Mouse (Mus musculus): ENCODE results near the gene Ankfy1. TPM values are rescaled to one million over a fixed set of nuclear protein-coding genes. Genes with fewer than 3 reads are reported as not detected.
A peak's percentile ranks its signal among the peaks of the same experiment; 100 is the strongest.
"Not testable (repeated sequence)": the region's sequence is repeated elsewhere in the genome, so short reads cannot be mapped to it uniquely, and the experiment has no call there.

The Ankfy1 gene
- total RNA-seq, 2 experiments from 2014 or later, result 8.0 to 9.0 TPM

DNA sequence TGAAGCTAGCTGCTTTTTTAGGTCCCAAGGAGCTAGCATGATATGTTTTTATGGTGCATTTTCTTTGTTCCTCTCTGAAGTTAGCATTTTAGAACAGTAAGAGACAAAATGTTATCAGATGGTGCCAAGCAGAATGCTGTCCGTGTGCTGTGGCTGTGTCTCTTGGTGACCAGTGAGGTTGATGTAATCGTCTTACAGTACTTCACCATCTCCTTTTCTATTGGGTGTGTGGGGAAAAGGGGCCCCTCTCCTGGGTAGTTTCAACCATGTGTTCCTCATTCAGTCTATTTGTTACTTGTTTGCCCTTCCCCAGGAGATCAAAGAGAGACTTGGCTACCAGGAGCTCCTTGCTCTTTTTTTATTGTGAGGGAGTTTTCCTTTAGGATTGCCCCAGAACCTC, 33.4 kb downstream of the Ankfy1 start:
- DNase-seq, result no peak

DNA sequence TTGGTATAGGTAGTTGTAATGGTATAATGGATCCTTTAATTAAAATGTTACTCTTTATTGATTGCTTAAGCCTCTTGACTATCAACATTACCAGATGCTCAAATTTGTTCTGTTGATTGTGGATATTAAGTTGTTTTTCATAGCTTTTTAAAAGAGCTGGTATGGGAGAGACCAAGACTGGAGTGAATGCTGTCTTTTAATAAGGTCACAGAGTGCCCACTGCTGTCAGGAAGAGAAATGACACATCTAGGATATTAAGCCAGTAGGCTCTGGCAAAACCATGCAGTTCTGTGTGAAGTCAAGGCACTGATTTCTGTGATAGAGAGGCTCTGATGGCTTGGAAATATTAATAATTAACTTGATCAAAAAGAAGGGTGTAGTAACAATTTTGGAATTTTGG, 34.1 kb downstream of the Ankfy1 start:
- DNase-seq, result no peak

DNA sequence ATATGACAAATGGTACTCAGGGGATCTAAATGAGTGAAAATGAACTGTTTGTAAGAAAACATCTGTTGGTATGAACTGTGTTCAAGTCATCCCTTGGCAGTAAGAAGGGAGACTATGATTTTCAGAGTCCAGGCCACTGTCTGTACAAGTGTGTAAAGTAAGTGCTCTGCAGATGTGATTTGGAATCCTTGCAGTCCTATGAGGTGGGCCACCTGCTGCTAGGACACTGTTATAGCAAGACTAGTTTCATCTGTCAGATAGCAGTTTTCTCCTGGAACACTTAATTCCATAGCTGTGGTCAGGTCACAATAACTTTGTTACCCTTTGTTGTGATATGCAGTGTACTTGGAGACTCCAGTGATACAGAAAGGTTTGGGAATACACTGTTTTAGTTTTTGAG, 36.2 kb downstream of the Ankfy1 start:
- DNase-seq, result no peak

DNA sequence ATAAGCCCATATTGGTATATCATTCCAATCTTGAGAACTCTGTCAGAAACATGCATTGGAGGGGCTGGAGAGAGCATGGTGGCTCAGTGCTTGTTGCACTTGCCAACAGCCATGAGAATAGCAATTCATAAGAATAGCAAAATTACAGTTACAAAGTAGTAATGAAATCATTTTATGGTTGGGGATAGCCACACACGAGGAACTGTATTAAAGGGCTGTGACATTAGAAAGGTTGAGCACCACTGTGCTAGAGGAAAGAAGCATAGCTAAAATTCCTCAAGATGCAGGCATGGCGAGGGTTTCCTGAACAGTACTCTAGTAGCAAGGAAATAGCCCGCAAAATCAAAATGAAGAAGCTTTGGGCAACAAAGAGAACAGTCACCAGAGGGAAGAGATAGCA, 43.9 kb downstream of the Ankfy1 start:
- DNase-seq, result no peak

DNA sequence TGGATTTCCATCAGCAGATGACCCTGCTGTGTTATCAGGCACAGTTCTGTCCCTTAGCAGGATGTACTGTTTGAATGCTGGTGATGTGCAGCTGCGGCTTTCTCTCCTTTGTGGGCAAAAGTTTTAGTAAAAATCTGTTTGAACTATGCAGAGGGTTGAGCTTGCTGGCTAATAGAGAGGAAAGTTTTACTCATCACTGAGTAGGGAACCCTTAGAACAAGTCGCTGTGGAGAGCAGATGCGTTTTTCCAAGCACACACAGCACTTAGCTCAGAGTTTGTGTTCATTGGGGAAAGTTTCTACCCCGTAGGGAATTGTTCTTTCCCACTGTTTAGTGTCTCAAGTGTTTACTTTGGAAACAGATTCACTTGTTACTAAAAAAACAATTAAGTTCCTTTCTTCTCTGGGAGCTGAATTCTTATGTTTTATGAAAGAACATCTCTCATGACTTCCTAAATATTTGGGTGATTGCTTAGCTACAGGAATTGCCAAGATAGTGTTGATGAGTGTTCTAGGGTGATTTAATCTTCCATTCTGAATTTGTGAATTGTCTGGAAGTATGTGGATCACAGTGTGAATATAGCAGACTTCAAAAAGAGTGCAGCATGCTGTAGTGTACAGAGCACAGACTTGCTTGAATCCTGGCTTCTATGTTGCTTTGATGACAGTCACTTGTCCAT, 45.2 kb downstream of the Ankfy1 start:
- DNase-seq, result no peak

DNA sequence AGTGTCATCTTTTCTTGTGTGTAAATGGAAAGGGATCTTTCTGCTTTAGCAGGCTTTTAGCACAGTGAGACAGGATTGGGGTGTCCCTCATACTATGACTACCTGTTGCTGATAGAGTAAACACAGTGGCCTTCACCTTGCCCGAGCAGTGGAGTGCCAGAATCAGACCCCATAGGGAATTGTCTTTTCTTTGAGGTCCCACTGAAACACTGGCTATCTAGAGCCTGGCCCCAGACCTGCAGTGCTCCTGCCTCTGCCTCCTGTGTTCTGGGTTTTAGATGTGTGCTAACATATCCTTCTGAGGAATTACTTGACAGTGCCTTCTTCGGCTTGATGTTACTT, 45.7 kb downstream of the Ankfy1 start:
- no peak for DNase-seq

DNA sequence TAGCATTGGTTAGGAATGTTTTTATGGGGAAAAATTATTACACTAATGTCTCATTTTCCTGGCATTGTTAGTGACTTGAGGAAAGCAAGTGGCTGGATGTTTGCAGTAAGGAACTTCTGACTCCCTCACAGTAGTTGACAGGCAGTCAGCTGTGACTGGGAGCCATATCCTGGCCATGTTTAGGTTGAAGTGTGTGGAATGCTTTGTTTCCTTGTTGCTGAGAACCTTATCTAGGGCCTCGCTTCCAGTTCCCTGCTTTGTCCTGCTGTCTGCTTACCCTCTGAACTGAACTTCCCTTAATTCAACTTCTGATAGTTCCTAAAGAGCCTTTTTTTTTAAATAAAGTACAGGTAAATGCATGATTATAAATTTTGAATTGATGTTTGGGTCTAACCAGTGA, 46.5 kb downstream of the Ankfy1 start:
- no peak for DNase-seq

DNA sequence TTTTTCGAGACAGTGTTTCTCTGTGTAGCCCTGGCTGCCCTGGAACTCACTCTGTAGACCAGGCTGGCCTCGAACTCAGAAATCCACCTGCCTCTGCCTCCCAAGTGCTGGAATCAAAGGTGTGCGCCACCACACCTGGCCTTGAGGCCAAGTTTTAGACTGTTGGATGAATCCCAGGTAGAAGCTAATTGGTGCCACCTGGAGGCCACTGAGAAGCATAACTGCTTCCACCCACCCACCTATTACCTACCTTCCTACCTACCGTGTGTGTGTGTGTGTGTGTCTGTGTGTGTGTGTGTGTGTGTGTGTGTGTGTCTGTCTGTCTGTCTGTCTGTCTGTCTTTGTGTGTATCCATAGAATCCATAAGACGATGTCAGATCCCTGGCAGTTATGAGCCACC, 47.7 kb downstream of the Ankfy1 start:
- DNase-seq, result not testable (repeated sequence)

DNA sequence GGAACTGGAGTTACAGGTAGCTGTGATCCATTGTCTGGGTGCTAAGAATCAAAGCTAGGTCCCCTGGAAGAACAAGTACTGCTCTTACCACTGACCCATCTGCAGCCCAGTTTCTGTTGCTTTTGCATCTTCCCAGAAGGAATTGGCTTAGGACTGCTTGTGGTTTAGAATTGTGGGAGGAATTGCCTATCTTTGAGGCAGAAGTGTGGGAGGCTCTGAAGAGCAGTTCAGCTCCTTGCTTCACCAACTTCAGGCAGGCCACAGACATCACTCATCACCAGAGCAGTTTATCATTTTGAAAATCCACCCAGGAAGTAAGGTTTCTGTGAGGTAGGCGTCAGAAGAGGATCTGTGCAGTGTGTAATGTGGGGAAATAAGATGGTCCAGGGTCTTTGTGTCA, 49.2 kb downstream of the Ankfy1 start:
- no peak for DNase-seq

DNA sequence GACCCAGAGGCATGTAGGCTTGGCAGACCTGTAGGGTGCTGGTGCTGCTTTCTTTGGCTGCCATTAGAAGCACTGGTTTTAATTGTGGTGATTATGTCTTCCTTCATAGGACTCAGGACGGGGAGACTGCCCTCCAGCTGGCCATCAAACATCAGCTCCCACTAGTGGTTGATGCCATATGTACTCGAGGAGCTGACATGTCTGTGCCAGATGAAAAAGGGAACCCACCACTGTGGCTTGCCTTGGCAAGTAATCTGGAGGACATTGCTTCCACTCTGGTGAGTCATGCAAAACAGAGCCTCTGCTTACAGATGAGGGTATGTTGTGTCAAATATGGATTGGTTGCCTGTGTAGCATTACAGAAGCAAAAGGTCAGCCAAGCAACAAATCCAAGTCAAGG, 62.1 kb downstream of the Ankfy1 start:
- DNase-seq, result peak; percentile 14

DNA sequence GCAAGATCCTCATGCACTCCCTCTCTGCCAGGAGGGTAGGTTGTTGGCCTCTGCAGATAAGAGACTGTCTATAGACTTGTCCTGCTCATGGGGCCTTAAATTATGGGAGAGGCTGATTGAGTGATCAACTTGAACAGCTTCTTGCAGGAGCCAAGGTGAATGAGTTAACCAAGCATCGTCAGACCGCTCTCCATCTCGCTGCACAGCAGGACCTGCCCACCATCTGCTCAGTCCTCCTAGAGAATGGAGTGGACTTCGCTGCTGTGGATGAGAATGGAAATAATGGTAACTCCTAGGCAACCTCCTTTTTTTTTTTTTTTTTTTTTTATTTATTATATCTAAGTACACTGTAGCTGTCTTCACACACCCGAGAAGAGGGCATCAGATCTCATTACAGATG, 68.5 kb downstream of the Ankfy1 start:
- DNase-seq, result no peak

DNA sequence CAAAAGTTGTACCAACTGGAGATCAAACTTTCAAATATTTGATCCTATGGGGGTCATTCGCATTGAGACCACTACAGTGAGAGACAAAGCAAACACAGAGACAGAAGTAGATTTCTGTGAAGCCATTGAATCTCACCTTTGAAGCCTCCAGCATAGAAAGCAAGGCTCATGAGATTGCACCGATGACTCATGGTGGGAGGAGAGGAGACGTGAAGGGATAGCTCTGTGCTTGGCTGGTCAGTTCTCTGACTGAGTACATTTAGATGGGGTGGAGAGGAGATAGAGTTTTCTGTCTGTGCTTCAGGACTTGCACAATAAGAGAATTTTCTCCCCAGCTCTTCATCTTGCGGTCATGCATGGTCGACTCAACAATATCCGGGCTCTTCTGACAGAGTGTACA, 69.8 kb downstream of the Ankfy1 start:
- DNase-seq, result no peak

DNA sequence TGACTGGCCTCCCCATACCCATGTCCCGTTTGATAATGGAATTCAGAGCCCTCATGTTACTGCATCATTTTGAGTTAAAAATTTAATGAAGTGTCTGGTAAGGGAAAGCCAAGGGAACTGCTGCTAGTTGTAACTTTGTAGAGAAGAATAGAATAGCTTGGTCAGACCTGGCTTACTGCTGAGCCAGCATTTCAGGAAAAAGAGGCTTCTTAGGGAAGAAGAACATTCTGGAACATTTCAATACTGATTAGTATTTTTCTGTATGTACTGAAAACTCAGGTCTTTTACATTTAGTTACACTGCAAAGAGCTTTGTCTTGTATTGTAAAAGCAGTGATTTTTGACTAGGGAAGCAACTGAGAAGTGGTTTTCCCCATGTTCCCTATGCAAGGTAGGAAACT, 71.0 kb downstream of the Ankfy1 start:
- DNase-seq, result no peak

DNA sequence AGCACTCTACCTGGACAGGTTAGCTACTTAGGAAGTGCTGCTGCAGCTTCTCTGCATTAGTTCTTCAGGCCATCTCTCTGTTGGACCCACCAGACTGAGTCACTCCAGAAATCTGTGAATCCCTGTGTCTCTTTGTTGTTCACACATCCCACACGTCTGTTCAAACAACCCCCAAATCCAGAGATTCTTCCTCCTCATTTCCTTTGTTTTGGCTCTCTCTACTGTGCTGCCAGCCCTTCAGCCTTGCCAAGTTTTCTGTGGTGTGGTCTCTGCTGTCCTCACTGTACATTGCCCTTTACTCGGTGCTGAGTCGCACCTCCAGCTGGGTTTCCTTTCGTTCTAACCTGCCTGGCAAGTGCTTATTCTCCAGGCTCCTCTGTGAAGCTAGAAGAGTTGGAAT, 74.5 kb downstream of the Ankfy1 start:
- no peak for DNase-seq

DNA sequence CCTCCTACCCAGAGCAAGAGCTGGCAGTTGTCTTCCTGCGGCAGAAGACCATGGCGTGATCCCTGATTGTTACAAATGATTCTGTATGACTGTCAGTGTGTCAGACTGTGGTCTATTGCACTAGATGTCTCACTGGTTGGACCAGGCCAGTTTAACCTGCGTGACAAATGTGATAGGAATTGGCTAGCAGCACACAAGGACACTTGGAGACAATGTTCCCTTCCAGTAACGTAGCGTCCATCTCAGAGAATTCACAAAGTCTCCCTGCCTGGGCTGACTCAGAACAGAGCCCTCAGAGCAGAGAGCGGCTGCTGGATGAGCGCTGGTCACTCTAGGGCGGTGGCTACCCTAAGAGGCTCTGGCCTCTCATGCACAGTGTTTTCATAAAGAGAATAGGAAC, 77.9 kb downstream of the Ankfy1 start:
- no peak for DNase-seq

DNA sequence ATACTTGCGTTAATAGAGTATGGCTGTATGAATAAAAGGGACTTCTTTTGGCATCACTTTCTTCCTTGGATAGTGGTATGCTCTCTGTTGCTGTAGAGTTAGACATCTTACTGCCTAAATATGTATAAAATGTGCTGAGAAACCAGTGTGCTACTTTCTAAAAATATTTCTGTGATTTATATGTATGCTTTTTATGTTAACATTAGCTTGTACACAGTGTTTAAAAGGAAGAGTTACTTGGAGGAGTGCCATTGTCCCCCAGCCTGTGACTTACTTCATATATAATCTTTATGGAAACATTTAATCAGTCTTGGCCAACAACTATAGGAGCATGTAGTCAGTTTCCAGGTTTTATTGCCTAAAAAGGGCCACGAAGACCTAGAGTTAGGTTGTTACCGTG, 79.3 kb downstream of the Ankfy1 start:
- no peak for DNase-seq

DNA sequence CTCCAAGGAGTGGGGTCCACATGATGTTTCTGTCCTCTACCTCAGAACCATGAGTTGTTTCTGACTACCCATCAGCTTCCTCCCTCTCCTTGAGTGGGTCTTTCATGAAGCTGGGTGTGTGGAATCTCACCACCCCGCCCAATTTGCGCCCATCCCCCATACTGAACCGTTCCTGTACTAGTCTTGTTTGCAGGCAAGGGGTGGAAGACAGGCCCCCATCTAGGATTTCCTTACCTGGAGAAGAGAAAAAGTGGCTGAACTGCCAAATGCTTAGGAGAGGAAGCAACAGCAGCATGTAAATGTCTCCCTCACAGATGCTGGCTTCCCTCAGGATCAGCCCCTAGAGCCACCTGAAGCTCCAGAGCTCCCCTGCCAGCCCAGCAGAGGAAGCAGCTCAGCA, 80.5 kb downstream of the Ankfy1 start:
- DNase-seq, result no peak

DNA sequence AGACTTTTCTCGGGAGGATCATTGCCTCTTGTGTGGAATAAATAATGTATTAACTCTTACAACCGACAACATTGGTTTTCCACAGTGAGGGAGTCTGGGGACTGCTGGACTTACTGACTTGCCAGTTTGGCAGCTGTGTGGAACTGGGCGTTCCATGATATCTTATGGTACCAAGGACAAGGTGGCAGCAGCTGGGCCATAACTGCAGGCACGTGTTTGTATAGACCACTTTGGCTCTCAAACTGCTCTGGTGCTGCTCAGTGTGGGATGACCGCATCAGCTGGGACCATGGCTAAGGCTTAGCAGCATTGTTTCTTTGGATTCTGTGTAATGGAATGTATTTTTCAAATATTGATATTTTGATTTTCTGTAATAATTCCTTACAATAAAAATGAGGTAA, 81.0 kb downstream of the Ankfy1 start:
- no peak for DNase-seq

DNA sequence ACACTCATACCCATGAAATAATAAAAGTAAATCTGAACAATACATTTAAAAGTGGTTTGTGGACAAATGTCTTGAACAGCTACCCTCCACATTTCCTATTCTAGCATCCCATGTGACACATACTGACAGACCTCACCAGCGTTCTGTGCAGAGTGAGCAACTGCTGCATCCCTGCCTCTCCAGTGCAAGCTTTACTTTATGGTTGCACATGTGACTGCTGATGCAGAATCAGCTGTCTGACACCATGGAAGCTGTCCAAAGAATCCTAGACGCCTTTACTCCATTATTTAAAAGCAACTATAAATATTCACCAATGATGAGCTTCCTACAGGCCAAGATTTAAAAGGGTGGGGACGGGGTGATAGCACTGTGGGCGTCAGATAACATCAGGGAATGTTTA, 81.7 kb downstream of the Ankfy1 start:
- no peak for DNase-seq

DNA sequence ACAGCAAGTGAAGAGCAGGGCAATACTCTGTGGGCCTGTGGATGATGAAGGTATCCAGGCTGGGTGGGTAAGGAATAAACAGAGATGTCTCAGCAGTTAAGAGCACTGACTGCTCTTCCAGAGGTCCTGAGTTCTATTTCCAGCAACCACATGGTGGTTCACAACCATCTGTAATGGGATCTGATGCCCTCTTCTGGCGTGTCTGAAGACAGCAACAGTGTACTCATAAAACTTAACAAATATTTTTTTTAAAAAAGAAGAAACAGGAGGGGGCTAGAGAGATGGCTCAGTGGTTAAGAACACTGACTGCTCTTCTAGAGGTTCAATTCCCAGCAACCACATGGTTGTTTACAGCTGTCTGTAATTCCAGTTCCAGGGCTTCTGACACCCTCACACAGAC, 82.8 kb downstream of the Ankfy1 start:
- not testable (repeated sequence) for DNase-seq

DNA sequence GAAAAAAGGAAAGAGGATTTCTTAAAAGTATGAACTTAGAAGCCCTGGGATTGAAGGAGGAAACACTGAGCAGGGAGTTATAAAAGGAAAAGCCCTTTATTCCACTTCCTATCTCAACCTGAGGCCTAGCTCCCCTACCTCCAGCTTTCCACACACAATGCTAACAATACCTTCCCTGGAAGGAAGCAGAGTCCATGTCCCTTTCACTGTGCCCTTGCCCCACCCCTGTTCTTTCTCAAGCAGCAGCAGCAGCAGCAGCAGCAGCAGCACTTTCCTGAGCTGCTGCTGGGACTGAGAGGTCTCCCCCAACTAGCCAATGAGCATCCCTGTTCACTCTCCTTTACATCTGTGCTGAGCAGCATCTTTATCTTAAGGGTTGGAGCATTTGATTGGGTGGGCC, 89.2 kb downstream of the Ankfy1 start:
- no peak for DNase-seq

DNA sequence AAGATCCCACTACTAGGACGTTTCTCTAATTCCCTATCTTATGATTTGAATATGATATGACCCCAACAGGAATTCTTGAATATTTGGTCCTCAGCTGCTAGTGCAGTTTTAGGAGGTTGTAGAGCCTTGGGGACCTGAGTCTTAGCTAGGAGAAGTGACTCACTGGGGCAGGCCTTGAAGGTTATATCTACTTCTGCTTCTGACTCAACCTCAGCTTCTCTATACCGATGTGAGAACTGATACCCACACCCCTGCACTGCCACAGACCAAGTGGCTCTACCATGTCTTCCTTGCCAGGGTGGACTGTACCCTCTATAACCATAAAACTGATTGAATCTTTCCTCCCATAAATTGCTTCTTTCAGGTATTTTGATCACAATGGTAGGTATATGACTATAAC, 92.3 kb downstream of the Ankfy1 start:
- no peak for DNase-seq

DNA sequence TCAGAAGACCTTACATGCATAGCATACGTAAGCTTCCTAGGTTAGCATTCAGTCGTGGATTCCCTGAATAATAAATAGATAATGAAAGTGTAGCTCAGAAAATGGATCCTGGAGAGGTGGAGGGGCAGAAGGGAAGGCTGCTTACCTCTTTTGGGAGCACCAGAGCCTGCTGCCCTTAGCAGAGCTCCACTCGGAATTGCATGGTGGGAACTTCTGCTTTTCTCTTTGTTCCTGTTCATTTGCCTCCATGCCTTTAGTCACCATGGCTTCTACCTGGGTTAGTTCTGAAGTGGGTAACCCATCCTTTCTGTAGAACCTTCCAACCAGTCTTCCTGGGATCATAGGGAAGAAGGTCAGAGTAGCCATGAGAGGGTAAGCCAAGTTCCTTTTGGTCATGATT, 92.7 kb downstream of the Ankfy1 start:
- DNase-seq, result no peak

DNA sequence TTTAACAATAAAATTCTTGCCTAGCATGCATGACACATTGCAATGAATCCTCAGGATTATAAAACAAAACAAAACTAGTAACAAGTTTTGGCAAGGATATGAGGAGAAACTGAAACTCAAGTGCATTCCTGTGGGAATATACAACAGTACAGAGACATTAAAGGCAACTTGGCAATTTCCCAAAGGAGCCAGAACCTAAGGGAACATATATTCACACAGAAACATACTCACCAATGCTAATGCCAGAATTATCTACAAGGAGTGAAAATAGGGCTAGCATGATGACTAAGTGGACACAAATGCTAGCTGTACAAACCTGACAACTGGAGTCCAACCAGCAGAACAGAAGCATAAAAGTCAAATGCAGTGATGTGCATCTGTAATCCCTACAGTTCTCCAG, 102.2 kb downstream of the Ankfy1 start:
- DNase-seq, result no peak

DNA sequence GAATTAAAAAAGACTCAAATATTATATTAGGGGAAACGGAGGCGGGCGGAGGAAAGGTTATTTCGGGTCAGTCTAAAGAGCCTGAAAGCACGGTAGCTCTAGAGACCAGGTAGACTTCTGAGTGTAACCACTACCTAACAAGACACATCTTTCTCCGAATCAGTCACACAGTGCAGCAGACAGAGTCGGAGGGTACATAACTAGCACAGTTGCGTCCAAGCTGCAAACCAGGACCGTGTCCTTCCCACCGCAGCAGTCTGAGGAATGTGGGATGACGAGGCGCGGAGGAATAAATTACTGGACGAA, 105.3 kb downstream of the Ankfy1 start:
- DNase-seq, result no peak

Measured in gastrocnemius, postnatal 25 days (tissue).